ENCODE assay signal across 8 mouse cellular contexts in genomic region chr10:80227166-80227539, GRCm38 (mm10). TPM values are rescaled to one million over a fixed set of nuclear protein-coding genes. Genes with fewer than 3 reads are reported as not detected.
DNase-seq lines count a peak whose midpoint lies in the region; ATAC-seq and TF ChIP-seq lines count a peak whose summit lies in the region.

No protein-coding gene starts in this region.

- TF ChIP-seq CTCF in bone marrow, adult 2 months (IDR thresholded peaks at IDR 0.05; ENCODE audit: control insufficient read depth, insufficient read depth, low read length) = no peak

- DNase-seq in heart, adult 18-20 months = no peak
- no peak for DNase-seq in hindbrain, embryonic 10.5 days (ENCODE audit: low spot score)
- peak; percentile 91 for DNase-seq in midbrain, embryonic 11.5 days (ENCODE audit: low spot score, missing footprints)
- no peak for DNase-seq in retina, postnatal 1 day
- no peak for DNase-seq in testis, postnatal 10 days (ENCODE audit: low spot score)
- no peak for DNase-seq in embryo, embryonic 10.5 days (ENCODE audit: low spot score)

- no peak for TF ChIP-seq POLR2A in bone marrow, adult 2 months (IDR thresholded peaks at IDR 0.05; ENCODE audit: borderline replicate concordance, control insufficient read depth, low read depth, low read length)

- H3K9ac ChIP-seq in heart, embryonic 16.5 days (ENCODE audit: low read length) = peak overlapping the region; percentile 94
- peak overlapping the region; percentile 88 for H3K9ac ChIP-seq in midbrain, embryonic 11.5 days (ENCODE audit: low read length)

- H3K4me2 ChIP-seq in heart, embryonic 16.5 days (ENCODE audit: low read depth, low read length) = peak overlapping the region; percentile 72
- H3K4me2 ChIP-seq in midbrain, embryonic 11.5 days = peak overlapping the region; percentile 82

- peak overlapping the region; percentile 90 for H3K27ac ChIP-seq in heart, embryonic 16.5 days (ENCODE audit: low read length)
- H3K27ac ChIP-seq in bone marrow, adult 2 months (ENCODE audit: control insufficient read depth, insufficient read depth, low read depth, low read length, poor library complexity) = peak overlapping the region; percentile 64
- H3K27ac ChIP-seq in hindbrain, embryonic 10.5 days = peak overlapping the region; percentile 99
- H3K27ac ChIP-seq in midbrain, embryonic 11.5 days (ENCODE audit: low read depth, low read length) = peak overlapping the region; percentile 87

- peaks cover 16% of the 10 kb centered on the region; the same call in 1 of the 2 replicates for H3K36me3 ChIP-seq in heart, embryonic 16.5 days (ENCODE audit: control insufficient read depth, insufficient read depth)
- H3K36me3 ChIP-seq in hindbrain, embryonic 10.5 days = peaks cover 37% of the 10 kb centered on the region
- H3K36me3 ChIP-seq in midbrain, embryonic 11.5 days (ENCODE audit: control insufficient read depth, insufficient read depth, low read length) = peaks cover 4% of the 10 kb centered on the region; the same call in 1 of the 2 replicates

- peak overlapping the region; percentile 84 for H3K4me3 ChIP-seq in heart, embryonic 16.5 days (ENCODE audit: low read length)
- peak overlapping the region; percentile 86 for H3K4me3 ChIP-seq in bone marrow, adult 2 months (replicated peaks; ENCODE audit: control insufficient read depth, low read depth, low read length)
- H3K4me3 ChIP-seq in hindbrain, embryonic 10.5 days = peak overlapping the region; percentile 88
- H3K4me3 ChIP-seq in midbrain, embryonic 11.5 days (ENCODE audit: low read depth, low read length) = peak overlapping the region; percentile 85

- H3K27me3 ChIP-seq in heart, embryonic 16.5 days (ENCODE audit: control insufficient read depth, insufficient read depth, low read length) = no peaks in the 10 kb centered on the region
- H3K27me3 ChIP-seq in hindbrain, embryonic 10.5 days (ENCODE audit: insufficient read depth, poor library complexity, severe bottlenecking) = no peaks in the 10 kb centered on the region
- no peaks in the 10 kb centered on the region for H3K27me3 ChIP-seq in midbrain, embryonic 11.5 days (ENCODE audit: control insufficient read depth, insufficient read depth, low read length)

- WGBS in heart, embryonic 16.5 days = 8% methylated on average over 10 of the region's 10 CpGs
- 4% methylated on average over 10 of the region's 10 CpGs for WGBS in bone marrow, adult 2 months
- 12% methylated on average over 10 of the region's 10 CpGs for WGBS in hindbrain, embryonic 10.5 days
- 15% methylated on average over 10 of the region's 10 CpGs for WGBS in midbrain, embryonic 11.5 days

- H3K4me1 ChIP-seq in heart, embryonic 16.5 days (ENCODE audit: control insufficient read depth, insufficient read depth, low read length) = peaks cover 24% of the 10 kb centered on the region
- H3K4me1 ChIP-seq in bone marrow, adult 2 months (ENCODE audit: control insufficient read depth, insufficient read depth, low read length) = no peaks in the 10 kb centered on the region; the same call in 1 of the 2 replicates
- H3K4me1 ChIP-seq in hindbrain, embryonic 10.5 days (replicated peaks) = peaks cover 66% of the 10 kb centered on the region
- peaks cover 41% of the 10 kb centered on the region for H3K4me1 ChIP-seq in midbrain, embryonic 11.5 days (ENCODE audit: control insufficient read depth, insufficient read depth, low read length)

- ATAC-seq in heart, embryonic 16.5 days (replicated peaks; ENCODE audit: extremely low read depth, insufficient read depth, low FRiP score) = no peak
- peak; percentile 12; the same call in 1 of the 2 replicates for ATAC-seq in midbrain, embryonic 11.5 days (ENCODE audit: low FRiP score)

- no peaks in the 10 kb centered on the region for H3K9me3 ChIP-seq in heart, embryonic 16.5 days (replicated peaks; ENCODE audit: control insufficient read depth, low read length)
- no peaks in the 10 kb centered on the region for H3K9me3 ChIP-seq in hindbrain, embryonic 10.5 days
- no peaks in the 10 kb centered on the region for H3K9me3 ChIP-seq in midbrain, embryonic 11.5 days (ENCODE audit: control insufficient read depth, low read length)

RNA-seq across cellular contexts. Expression of gene Mum1, which starts 0.9 kb away (rescaled TPM):
- polyA plus RNA-seq in heart, embryonic 16.5 days (2015; fragmentation: Nextera tagmentation; extraction: Ambion mirVana) = 31.9 and 40.1 TPM in 2 replicates
- 10 to 100 TPM; 11.4 to 14.2 TPM for total RNA-seq in heart, adult 18-20 months (2021)
- polyA plus RNA-seq in bone marrow, adult 2 months (2011; ENCODE audit: insufficient read depth, insufficient read length, low replicate concordance, missing spikeins) = 64.4 and 77.5 TPM in 2 replicates
- polyA plus RNA-seq in hindbrain, embryonic 10.5 days (2016; fragmentation: Nextera tagmentation; extraction: Ambion mirVana) = 63.6 and 102 TPM in 2 replicates
- polyA plus RNA-seq in midbrain, embryonic 11.5 days (2014; fragmentation: Nextera tagmentation; extraction: Ambion mirVana) = 134 and 142 TPM in 2 replicates

RNA-seq across cellular contexts. Expression of gene Ndufs7, which starts 21.8 kb away (rescaled TPM):
- 596 and 743 TPM in 2 replicates for polyA plus RNA-seq in heart, embryonic 16.5 days (2015; fragmentation: Nextera tagmentation; extraction: Ambion mirVana)
- total RNA-seq in heart, adult 18-20 months (2021) = 1,000 to 10,000 TPM; 1,019 to 1,055 TPM
- 72.4 and 80.0 TPM in 2 replicates for polyA plus RNA-seq in bone marrow, adult 2 months (2011; ENCODE audit: insufficient read depth, insufficient read length, low replicate concordance, missing spikeins)
- polyA plus RNA-seq in hindbrain, embryonic 10.5 days (2016; fragmentation: Nextera tagmentation; extraction: Ambion mirVana) = 303 and 313 TPM in 2 replicates
- polyA plus RNA-seq in midbrain, embryonic 11.5 days (2014; fragmentation: Nextera tagmentation; extraction: Ambion mirVana) = 209 and 229 TPM in 2 replicates

RNA-seq across cellular contexts. Expression of gene Gamt, which starts 33.7 kb away (rescaled TPM):
- 50.3 and 51.6 TPM in 2 replicates for polyA plus RNA-seq in heart, embryonic 16.5 days (2015; fragmentation: Nextera tagmentation; extraction: Ambion mirVana)
- total RNA-seq in heart, adult 18-20 months (2021) = 10 to 100 TPM in 1 of 2 experiments, 1 to 10 TPM in 1; 8.9 to 14.8 TPM
- polyA plus RNA-seq in bone marrow, adult 2 months (2011; ENCODE audit: insufficient read depth, insufficient read length, low replicate concordance, missing spikeins) = 1.7 and 5.8 TPM in 2 replicates
- 38.3 and 45.1 TPM in 2 replicates for polyA plus RNA-seq in hindbrain, embryonic 10.5 days (2016; fragmentation: Nextera tagmentation; extraction: Ambion mirVana)
- 24.6 and 28.9 TPM in 2 replicates for polyA plus RNA-seq in midbrain, embryonic 11.5 days (2014; fragmentation: Nextera tagmentation; extraction: Ambion mirVana)

RNA-seq across cellular contexts. Expression of gene Dazap1, which starts 34.1 kb away (rescaled TPM):
- 30.7 and 33.9 TPM in 2 replicates for polyA plus RNA-seq in heart, embryonic 16.5 days (2015; fragmentation: Nextera tagmentation; extraction: Ambion mirVana)
- 10 to 100 TPM; 46.9 to 58.8 TPM for total RNA-seq in heart, adult 18-20 months (2021)
- 75.7 and 150 TPM in 2 replicates for polyA plus RNA-seq in bone marrow, adult 2 months (2011; ENCODE audit: insufficient read depth, insufficient read length, low replicate concordance, missing spikeins)
- 51.0 and 51.2 TPM in 2 replicates for polyA plus RNA-seq in hindbrain, embryonic 10.5 days (2016; fragmentation: Nextera tagmentation; extraction: Ambion mirVana)
- polyA plus RNA-seq in midbrain, embryonic 11.5 days (2014; fragmentation: Nextera tagmentation; extraction: Ambion mirVana) = 37.8 and 42.6 TPM in 2 replicates

RNA-seq across cellular contexts. Expression of gene Efna2, which starts 47.9 kb away (rescaled TPM):
- polyA plus RNA-seq in heart, embryonic 16.5 days (2015; fragmentation: Nextera tagmentation; extraction: Ambion mirVana) = 6.0 and 6.8 TPM in 2 replicates
- total RNA-seq in heart, adult 18-20 months (2021) = 1 to 10 TPM in 1 of 2 experiments, under 1 TPM in 1; 0.98 to 1.3 TPM
- 0.70 TPM in 1 of 2 replicates, not detected in the other for polyA plus RNA-seq in bone marrow, adult 2 months (2011; ENCODE audit: insufficient read depth, insufficient read length, low replicate concordance, missing spikeins)
- 41.3 and 43.7 TPM in 2 replicates for polyA plus RNA-seq in hindbrain, embryonic 10.5 days (2016; fragmentation: Nextera tagmentation; extraction: Ambion mirVana)
- 78.1 and 91.7 TPM in 2 replicates for polyA plus RNA-seq in midbrain, embryonic 11.5 days (2014; fragmentation: Nextera tagmentation; extraction: Ambion mirVana)
